Mouse (Mus musculus) 3134 (cell line): ENCODE measurements around the gene Cdc42ep1.
"Not testable (repeated sequence)": the region's sequence is repeated elsewhere in the genome, so short reads cannot be mapped to it uniquely, and the experiment has no call there.

ENCODE experiments used
- DNase-seq: peaks from one replicate; pipeline ENCODE4 v3.0.0-alpha.2; 2011; ENCODE audit warnings: low spot score; ENCODE audit not compliant: insufficient read length; ENCODE audit errors: extremely low read depth

The Cdc42ep1 gene

GRCm38 (mm10) chr15:78846805-78847204 lies 4.4 kb downstream of the Cdc42ep1 start:
- not testable (repeated sequence) for DNase-seq

DNA sequence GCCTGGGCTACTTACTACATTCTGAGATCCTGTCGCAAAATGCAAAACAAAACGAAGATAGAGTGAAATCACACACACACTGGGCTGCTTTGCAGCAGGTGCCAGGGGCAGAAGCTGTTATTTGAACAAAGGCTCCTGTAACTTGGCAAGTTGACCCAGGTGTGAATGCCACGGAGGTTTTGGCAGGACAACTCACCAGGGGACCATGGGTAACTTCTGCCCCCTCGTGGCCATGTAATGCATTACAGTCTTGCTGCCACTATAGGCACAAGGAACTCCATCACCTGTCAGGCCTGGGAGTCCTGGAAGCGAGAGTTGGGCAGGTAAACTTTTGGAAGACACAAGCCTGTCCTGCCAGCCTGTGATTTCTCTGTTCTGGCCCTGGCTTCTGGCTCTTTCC lies 6.0 kb downstream of the Cdc42ep1 start:
- no peak for DNase-seq

- no peak for DNase-seq
Measured at GRCm38 (mm10) chr15:78849485-78849884, 7.1 kb downstream of the Cdc42ep1 start.

DNA sequence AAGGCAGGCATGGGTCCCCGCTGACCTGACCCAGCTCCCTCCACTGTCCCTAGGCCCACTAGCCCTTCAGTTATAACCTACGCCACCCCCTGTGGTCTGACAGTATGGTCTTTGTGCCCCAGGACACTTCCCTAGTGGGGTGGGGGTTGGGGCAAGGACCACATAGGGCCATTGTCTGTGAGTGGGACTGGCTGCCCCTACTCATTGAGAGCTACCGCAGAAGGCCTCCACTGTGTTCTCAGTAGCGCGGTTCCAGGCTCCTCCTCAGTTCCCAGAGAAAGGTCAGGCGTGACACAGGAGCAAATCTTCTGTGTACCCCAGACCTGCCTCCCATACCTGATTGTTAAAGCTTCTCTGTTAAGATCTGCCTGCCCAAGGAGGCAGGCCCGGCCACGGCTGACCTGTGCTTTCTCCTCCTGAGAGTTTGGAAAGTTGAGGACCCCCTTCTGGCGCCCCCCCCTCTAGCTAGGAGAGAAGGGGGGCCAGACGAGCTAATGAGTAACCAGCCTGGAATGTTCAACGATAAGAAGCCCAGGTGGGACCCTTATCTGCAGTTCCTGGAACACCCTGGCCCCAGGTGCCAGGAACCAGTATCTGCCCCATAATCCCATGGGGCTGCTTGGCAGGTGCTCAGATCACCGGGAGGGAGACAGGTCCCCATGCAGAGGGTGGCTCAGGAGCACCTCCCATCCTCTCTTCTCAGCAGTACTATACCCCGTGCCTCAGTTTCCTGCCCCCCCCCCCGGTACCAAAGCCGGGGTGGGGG lies 7.8 kb downstream of the Cdc42ep1 start:
- DNase-seq = no peak

GRCm38 (mm10) chr15:78850944-78851343 lies 8.5 kb downstream of the Cdc42ep1 start:
- no peak for DNase-seq

GRCm38 (mm10) chr15:78851505-78852153 lies 9.2 kb downstream of the Cdc42ep1 start:
- peak; percentile 65 for DNase-seq

- peak; percentile 88 for DNase-seq
Measured at GRCm38 (mm10) chr15:78855303-78855965, 13.0 kb downstream of the Cdc42ep1 start, which contains the start of gene Lgals2. TSS of gene Lgals2 (minus strand) at chr15:78855529.

DNA sequence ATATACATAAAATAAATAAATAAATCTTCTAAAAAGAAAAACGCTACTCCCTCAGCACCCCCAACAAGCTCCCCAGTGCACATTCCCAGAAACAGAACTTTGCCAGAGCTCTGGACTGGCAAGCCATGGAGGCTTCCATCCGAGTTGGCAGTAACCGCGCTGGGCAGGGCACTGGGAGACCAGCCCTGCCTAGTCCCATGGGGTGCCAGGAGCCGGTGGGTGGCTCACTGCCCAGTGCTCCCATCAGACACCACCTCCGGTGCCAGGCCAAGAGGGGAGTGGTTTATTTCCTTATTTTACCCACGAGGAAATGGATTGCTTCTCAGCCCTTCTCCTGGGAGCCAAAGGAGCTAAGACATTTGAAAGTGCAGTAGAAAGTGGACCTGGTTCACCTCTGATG lies 14.6 kb downstream of the Cdc42ep1 start:
- peak; percentile 93 for DNase-seq

GRCm38 (mm10) chr15:78859311-78859710 lies 16.9 kb downstream of the Cdc42ep1 start:
- DNase-seq = no peak

- DNase-seq = no peak
Measured at GRCm38 (mm10) chr15:78859714-78860113, 17.3 kb downstream of the Cdc42ep1 start.

DNA sequence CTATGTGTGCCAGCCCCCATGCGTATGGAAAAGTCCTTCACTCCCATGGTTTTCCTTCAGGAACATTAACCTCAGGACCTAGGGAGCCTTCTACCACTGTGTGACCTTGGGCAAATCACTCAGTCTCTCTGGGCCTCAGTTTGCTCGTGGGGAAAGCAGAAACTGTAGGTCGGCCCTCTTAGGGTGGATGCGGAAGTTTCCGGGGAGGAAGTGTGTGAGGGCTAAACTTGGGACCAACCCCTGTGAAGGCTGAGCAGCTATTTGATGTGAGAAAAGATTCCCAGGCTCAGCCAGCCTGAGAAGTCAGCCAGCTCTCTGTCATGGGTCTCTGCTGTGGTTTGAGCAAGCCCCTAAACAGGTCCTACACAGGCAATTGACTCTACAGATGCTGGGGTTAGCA lies 19.9 kb downstream of the Cdc42ep1 start:
- no peak for DNase-seq

GRCm38 (mm10) chr15:78863154-78863553 lies 20.7 kb downstream of the Cdc42ep1 start:
- DNase-seq = no peak

GRCm38 (mm10) chr15:78863852-78864253 lies 21.4 kb downstream of the Cdc42ep1 start:
- no peak for DNase-seq

DNA sequence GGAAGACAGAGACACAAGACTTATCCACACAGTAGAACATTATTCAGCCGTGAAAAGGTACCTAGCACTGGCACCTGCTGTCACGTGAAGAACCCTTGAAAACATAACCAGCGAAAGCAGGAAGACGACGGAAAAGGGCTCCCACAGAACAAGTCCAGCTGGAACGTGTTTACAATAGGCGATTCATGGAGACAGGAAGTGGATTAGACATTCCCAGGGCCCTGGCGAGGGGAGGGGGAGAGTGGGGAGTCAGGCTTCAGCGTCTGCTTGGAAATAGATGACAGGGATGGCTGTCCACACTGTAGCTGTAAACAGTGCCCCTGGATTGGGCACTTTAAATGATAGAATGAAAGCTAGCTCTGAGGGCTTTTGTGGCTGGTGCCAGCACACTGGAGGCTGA lies 26.0 kb downstream of the Cdc42ep1 start:
- DNase-seq = no peak

DNA sequence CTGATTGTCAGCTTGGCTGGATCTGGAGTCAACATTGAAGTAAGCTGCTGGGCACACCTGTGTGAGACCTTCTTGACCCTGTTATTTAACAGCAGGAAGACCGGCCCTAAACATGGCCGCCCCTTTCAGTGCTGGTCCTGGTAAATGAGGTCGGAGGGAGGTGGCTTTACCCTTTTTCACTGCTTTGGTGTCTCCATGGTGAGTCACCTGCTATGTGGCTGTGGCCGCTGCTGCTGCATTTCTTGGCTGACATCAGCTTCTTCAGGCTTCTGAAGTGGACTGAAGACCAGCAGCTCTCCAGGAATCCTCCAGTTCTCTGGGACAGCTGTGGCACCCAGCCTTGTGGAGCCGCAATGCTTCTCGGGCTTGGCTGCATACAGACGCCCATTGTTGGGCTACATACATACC lies 26.4 kb downstream of the Cdc42ep1 start:
- peak; percentile 74 for DNase-seq

DNA sequence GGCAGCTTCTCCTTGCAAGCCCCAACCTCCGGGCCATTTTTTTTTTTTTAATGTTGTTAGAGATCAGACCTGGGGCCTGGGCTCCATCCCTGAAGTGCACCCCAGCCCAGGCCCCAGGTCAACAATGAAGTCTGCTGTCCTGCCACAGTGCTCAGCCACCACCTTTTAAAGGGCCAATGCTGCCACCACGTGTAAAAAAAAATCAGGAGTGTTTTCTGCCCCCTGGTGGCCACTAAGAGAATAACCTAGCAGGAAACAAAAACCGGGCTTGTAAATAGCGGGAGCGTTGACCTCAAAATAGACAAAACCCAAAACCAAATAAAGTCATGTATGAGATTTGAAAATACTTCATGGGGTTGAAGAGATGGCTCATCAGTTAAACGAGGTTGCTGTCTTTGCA lies 27.4 kb downstream of the Cdc42ep1 start:
- peak; percentile 49 for DNase-seq

DNA sequence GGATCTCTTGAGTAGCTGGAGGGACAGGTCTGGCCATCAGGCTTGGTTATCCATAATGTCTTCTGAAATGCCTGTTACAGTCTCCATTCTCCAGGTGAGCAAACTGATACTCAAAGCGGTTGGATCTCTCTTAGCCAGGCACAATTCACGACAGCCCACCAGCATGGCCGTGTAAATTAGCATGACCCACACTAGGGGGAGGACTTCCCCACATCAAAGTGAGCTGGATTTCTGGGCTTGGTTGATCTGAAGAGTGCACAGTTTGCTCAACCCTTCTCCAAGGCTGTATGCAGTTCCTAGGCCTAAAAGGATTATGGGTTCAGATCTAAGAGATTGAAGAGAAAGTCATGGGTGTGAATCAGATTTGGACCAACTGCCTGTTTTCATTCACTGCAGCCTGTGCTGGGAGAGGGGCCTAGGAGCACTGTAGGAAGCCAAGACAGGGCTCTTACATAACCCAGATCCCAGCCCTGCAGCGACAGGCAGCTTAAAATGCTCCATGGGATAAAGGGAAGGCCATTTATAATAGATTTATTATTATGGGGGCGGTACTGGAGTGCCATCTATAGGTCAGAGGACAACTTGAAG lies 29.7 kb downstream of the Cdc42ep1 start:
- no peak for DNase-seq

- DNase-seq = no peak
Measured at GRCm38 (mm10) chr15:78873803-78874435, 31.5 kb downstream of the Cdc42ep1 start.

DNA sequence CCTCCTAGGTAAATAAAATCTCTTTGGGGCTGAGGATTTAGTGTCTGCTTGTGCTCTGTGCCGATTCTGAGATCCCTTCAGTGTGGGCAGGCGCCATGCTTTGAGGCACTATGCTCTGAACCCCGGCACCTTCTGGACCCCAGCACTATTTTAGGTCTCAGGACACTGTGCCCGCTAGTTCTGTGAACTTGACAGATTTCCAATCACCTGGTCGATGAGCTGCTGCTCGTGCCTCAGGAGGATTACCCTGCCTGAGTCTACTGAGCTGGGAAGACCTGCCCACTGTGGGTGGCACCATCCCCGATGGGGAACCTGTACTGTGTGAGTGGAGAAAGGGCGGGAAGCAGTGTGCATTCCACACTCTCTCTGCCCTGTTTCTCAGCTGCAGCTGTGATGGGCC lies 32.6 kb downstream of the Cdc42ep1 start:
- no peak for DNase-seq

DNA sequence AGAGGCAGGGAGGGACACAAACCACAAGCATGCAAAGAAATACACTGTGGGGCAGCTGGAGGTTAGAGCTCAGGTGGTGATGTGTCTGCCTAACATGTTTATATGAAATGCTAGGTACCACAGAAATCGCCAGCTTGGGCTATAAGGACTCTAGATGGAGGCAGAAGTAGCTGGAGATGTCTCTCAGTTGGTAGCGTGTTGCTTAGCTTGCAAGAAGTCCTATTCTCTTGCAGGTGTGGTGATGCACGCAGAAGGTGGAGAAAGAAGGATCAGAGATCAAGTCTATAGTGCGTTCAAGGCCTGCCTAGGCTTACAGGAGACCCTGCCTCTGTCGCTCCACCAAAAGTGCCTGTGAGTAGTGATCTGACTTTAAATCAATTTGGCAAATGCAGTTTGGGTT lies 33.1 kb downstream of the Cdc42ep1 start:
- DNase-seq = no peak

DNA sequence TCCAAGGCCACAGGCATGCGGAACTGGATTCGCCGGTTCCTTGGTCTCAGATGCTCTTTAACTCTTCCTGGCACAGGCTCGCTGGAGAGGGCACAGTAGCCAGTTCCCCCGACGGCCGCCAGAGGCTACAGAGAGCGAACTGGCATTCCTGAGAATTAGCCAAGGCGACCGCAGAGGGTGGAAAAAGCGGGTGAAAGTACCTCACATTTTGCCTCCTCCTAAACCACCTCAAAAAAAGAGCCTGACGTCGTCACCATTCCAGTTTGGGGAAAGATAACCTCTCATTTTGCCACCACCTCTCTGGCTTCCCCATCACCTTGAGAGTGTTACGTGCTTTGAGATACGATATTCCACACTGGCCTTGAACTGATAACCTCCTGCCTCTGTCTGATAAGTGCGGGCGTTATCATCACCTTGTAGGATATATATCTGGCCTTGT lies 33.9 kb downstream of the Cdc42ep1 start:
- DNase-seq = peak; percentile 82
